Mouse (Mus musculus) left cerebral cortex, adult 11 months (tissue): ENCODE data around the gene Opn3.

ENCODE experiments used
- DNase-seq: peaks from one replicate; pipeline ENCODE4 v3.0.0; 2022; ENCODE audit warnings: low spot score

The Opn3 gene

DNA sequence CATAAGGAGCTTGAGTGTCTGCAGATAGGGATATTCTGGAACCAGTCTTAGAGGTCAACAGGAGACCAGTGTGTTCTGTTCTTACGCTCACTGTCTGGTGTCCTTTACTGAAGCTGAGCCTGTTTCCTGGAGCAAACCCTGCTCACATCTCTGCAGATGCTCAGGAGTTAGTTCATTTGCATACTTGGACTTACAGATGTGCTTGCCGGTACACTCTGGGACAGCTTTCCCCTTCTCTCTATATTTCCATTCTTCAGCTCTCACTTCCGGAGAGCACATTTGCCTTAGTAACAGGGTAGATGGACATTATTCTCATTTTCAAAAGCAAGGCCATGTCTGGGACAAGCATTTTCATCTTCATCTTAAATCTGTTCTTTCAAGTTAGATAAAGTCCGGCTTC lies 44.0 kb downstream of the Opn3 start:
- no peak for DNase-seq

DNA sequence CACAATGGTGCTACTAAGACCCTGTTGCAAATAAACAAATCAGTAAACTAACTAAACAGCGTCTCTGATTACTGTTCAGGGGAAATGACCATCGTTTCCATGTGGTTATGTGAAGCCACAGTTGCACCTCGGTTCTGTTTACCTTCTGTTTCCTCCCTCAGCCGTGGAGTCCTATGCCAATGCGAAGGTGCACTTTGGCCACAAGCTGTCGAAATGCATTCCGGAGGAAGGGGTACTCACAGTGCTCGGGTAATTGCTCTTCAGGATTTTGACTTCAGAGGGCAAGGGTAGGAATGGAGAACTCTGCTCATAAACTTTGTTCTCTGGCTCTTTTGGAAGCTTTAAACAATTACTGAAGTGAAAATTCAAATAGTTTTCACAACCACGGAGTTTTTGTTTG lies 45.6 kb downstream of the Opn3 start:
- DNase-seq = no peak

DNA sequence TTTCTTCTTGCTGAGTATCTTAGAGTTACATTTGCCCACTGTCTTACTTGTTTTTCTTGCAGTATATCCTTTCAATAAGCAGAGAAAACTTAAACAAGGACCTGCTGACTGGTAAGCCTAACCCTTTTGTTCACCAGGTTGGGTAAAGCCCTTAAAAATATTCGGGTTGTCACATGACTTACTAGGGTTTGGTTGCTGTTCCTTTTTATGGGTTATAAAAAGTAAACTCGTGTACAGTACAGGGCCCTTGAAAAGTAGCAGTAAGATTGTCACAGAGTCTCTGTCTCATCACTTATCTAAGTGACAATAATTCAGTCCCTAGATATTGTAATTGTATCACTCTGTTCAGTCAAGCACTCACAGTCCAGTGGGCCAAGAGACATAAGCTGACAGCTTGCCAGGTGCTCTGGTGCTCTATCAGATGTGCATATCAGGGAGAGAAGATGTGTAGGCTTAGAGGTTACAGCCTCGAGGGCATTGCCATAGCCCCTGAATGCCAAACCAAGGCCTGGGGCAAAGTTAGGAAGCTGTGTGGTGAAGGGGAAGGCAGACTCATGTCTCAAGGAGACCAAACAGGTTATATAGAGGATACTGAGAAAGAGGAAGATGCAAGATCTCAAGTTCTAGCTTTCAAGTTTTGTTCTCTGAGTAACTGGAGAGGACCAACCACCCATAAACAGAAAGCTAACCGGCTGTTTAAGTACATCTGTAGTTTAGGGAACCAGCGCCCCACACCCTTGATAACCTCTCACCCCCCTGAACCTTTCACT lies 48.9 kb downstream of the Opn3 start:
- DNase-seq = no peak

DNA sequence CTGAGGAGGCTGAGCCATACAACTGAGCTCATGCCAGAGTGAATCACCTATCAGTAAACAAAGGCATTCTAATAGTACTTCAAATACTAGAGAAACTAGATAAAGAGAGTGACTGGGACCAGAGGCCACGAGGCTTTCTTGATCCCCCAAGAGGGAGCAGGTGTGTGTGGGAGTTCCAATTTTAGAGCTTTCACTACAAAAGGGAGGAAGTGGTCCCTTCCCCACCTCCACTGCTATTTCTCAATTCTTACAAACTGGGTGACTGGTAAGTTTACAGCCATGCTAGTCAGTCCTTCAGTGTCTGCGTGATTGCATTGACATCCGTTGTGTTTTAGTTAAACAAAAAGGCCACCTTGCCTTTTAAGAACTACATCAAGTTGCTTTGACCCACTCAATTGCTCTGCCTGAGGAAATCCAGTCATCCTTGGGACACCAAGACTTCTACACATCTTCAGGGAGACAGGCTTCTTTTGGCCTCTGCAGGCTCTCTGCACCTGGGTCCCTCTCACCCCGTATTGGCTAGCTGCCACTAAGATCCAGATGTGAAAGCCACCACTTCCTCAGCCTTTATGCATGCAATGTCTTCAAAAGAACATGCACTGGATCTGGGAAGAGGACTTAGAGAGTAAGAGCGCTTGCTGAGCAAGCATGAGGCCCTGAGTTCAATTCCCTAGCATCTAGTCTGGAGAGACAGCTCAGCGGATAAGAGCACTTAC lies 52.0 kb downstream of the Opn3 start:
- DNase-seq = no peak

DNA sequence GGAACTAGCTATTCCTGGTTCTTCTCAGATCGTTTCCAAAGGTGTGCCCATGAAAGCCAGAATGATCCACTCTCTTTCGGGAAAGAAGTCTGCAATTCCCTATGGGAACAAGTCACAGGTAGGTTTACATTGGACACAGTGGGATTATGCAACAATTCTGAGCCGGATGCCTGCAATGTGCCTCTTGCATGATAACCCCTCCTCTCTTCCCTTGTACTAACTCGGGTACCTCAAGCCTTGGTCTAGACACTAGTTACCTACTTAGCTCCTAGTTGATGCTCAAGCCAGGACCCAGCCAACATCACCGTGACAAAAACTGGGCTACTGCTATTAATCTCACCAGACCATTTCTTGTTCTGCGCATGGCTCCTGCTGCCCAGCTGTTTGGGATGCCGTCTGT lies 53.5 kb downstream of the Opn3 start:
- DNase-seq = no peak

DNA sequence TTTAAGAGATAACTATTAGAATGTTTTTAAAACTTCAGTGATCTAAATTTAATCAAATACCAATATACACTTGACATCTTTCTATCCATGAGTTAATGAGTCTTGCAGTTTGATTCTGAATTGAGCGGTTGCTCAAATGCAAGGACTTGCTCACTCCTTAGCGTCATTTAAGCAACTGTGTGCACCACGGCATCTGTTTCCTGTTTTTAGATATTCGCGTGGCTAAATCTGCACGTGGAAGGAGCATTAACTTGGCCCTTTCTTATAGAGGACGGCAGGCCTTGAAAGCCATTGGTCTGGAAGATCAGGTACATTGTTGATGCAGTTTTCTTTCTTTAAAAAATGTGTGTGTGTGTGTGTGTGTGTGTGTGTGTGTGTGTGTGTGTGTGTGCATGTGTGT lies 54.9 kb downstream of the Opn3 start:
- no peak for DNase-seq

DNA sequence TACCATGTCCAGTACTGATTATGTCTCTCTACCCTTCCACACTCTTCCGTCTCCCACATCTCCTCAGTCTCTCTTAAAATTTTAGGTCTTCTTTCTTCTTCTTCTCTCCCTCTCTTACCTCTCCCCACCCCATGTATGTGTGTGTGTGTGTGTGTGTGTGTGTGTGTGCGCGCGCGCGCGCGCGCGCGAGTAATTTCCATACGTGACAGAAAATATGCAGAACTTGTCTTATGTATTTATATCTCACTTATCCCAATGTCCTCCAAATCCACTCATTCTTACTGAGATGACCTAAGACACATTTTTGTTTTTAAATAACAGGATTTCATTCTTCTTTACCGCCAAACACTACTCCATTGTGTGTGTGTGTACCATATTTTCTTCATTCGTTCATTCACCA lies 60.1 kb downstream of the Opn3 start:
- DNase-seq = no peak

DNA sequence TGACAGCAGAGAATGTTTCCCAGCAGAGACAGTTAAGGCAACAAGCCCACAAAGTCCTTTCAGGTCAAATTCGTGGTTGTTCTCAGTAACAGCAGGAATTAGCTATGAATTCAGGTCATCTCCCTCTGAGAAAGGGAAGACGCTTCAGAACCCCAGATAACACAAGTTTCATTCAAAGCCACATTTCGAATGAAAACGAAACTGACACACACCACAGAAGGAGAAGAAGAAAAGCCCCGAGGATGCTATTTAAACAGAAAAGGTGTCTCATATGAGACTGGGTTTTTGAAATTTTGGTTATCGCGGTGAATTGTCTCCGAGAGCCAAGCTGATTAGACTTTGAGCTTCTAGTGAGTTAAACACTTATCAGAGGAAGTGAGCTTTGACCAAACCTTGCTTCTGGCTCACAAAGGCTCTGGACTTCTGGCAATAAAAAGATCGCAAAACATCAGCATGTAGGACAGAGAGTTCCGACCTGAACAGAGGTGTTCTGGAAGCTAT lies 60.8 kb downstream of the Opn3 start:
- DNase-seq = no peak

DNA sequence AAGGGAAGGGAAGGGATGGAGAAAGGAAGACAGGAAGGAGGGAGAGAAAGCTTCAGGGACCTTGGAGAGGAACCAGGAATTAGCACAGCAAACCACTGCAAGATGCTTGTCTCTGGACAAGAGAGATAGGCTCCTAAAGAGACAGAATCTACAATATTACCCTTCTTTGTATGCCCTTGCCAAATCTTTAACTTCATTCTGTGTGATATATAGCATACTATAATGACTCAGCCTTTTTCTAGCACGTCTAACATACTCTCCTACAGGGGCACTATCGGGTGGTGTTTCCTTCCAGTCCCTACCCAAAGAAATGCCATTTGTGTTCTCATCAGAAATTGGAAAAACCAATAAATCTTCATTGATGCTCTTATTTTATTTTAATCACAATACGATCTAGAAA lies 61.5 kb downstream of the Opn3 start:
- no peak for DNase-seq

DNA sequence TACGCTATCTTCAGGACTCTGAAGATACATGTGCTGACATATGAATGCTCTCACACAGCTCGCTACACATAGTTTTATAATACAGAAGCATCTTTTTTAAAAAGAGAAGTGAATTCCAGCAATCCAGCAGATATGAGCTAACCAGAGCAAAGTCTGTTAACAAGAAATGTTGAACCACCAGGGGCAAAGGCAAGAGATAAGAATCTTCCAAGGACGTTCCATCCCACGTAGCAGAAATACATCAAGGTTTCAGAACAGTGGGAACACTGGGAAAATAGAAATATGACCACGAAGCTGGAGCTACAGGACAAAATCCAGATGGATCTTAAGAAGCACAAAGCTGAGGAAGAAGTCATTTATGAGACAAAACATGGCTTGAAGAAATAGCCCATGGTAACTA lies 62.2 kb downstream of the Opn3 start:
- DNase-seq = no peak

DNA sequence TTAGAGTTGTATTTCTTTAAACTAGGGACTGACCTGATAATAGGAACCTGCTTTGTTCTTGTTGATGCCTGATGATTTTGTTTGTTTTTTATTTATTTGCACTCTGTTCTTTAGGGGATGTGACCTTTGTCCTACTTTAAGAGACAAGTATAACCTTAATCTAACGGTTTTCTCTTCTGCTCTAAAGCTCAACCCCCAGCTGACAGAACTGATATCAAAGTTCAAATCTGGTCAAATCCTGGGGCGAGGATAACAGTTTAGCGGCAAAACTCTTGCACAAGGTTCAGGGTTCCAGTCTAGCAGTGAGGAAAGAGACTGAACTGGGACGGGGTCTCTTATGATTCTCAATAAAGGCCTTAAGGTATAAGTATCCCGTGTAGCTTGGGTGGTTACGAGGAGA lies 63.3 kb downstream of the Opn3 start:
- no peak for DNase-seq

DNA sequence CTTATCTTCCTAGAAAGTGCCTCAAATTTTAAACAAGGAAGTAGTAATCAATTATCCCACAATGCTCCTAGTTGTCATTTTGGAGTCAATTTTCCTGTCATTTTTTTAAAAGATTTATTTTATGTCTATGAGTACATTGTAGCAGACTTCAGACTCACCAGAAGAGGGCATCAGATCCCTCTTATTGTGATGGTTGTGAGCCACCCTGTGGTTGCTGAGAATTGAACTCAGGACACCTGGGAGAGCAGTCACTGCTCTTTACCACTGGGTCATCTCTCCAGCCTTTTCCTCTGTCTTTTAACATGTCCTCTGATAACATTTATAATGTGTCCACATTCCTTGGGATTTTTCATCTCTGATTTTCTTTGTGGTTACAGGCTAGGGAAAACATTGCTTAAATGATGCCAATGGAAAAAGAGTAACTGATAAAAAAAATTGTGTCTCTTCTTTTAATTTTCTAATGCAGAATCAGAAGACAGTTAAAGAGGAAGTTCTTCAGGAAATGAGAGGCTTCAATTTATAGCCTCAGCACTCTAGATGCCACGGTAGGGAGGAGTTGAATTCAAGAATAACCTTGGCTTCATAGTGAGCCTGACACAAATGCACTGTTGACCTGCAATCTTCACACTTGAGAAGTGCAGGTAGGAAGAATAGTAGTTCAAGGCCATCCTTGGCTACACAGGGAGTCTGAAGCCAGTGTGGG lies 66.4 kb downstream of the Opn3 start:
- peak; percentile 22 for DNase-seq

DNA sequence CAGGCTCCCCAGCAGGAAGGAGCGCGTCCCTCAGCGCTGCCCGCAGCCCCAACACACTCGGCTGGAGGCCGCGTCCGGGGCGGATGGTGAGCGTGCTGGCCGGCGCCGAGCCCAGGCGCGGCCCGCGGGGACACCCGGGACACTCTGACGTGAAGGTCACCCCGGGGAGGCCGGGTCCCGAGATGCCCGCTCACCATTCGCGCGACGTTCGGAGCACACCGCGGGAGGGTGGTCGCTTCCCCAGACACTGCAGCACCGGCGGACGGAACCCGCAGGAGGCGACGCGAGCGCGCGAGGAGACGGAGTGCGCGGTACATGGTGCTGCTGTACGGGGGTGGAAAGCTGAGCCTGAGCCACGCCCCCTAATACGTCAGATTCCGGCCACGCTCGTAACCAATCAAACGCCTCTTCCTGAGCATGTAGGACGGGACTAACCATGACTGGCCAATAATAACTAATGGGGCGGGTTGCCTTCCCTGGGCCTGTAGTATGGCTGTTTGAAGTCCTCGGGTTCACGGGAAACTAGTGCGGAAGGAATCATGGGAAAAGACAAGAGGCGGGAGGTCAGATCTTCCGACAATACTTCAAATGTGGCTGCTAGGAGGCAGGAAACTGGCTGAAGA lies 67.2 kb downstream of the Opn3 start, which contains the start of gene Fh1:
Fh1 (minus strand) TSS at position 379 of the 623 bp plus-strand sequence.
- DNase-seq = peak; percentile 96

DNA sequence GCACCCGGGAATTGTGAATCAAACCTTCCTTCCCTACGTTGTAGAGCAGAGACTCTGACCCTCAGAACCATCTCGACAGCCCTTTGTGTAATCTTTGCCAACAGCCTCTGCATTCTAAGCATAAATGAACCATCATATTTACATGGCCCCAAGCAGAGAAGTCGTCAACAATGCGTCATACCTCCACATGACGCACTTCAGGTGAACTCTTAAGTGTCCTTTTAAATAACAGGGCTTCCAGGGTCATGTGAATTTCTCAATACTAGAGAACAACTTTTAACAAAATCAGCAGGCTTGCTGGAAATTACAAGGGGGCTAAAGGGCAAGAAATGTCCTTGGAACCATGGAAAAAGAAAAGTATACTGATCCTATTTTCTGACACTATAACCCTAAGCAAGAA lies 68.9 kb downstream of the Opn3 start:
- no peak for DNase-seq

DNA sequence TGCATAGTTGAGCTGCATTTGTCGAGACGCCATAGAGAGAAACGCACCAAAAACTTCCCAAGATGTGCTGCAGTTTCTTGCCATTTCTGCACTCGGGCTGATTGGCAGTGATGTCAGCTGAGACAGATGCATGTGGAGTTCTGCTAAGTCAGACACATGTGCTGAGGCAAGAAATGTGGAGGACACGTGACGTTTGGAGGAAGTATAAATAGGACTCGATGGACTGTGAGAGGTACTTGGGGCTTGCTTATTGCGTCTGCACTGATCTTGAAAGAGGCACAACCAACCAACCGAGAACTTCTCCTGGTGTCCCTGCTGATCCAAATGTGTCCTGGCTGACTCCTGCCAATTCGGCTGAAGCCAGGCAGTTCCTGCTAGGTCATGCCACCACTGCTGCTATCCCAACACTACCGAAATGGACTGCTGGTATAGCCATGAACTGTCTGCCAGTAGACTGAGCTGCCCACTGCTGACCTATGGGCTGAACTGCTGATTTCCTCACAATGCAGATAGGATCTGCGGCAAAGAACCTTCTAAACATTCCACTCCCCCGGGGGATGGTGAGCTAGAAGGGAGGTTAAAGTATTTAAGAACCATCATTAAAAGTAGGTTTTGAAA lies 72.7 kb downstream of the Opn3 start, which contains the start of gene Kmo:
Kmo (plus strand) TSS at position 568 of the 618 bp plus-strand sequence.
- no peak for DNase-seq

DNA sequence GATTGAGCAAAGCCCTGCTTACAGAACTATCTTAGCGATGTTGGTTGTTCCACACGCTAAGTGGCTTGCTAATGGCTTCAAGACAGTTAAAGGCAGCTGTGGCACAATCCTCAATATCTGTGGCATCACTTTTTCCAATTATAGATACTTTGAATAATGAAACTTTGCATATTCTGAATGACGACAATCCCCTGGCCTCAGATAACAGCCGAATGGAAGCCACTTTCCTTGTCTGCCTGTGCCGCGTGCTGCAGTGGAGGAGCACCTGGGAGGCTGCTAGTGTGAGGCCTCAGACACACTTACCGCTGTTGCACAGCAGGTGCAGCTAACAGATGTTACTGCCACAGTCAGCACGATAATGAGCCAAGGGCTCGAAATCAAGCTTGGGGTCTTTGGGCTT lies 77.6 kb downstream of the Opn3 start:
- DNase-seq = no peak
